Mouse (Mus musculus) stomach, embryonic 16.5 days (tissue): ENCODE data around the gene Sh3rf3. TPM values are rescaled to one million over a fixed set of nuclear protein-coding genes. Genes with fewer than 3 reads are reported as not detected.
A peak's percentile ranks its signal among the peaks of the same experiment; 100 is the strongest.

Experiments
- ATAC-seq: fragments of 200-750 bp; cut with Nextera tagmentation; 2 replicates; pipeline ENCODE4 v1.8.0; 2017; ENCODE audit warnings: moderate number of reproducible peaks, moderate TSS enrichment; ENCODE audit not compliant: insufficient read depth, low FRiP score
- H3K27ac ChIP-seq: fragments of 300-500 bp; sonication (generic); 2 replicates; pipeline ENCODE4 v1.5.1; 2014; ENCODE audit warnings: low read length
- H3K27me3 ChIP-seq: fragments of 300-500 bp; sonication (generic); 2 replicates; pipeline ENCODE4 v1.6.1; 2014; ENCODE audit warnings: low read length, control low read depth, mixed read lengths; ENCODE audit not compliant: control insufficient read depth, insufficient read depth
- H3K36me3 ChIP-seq: fragments of 300-500 bp; sonication (generic); 2 replicates; pipeline ENCODE4 v1.6.1; 2014; ENCODE audit warnings: low read length; ENCODE audit not compliant: control insufficient read depth, insufficient read depth
- H3K4me1 ChIP-seq: fragments of 300-500 bp; sonication (generic); 2 replicates; pipeline ENCODE4 v1.6.1; 2014; ENCODE audit warnings: low read length, control low read depth, mixed read lengths; ENCODE audit not compliant: control insufficient read depth, insufficient read depth
- H3K4me2 ChIP-seq: fragments of 300-500 bp; sonication (generic); 2 replicates; pipeline ENCODE4 v1.6.1; 2014; ENCODE audit warnings: low read depth, low read length, mixed read lengths
- H3K4me3 ChIP-seq: fragments of 300-500 bp; sonication (generic); replicated peaks from 2 replicates; pipeline ENCODE4 v1.5.1; 2014; ENCODE audit warnings: mild to moderate bottlenecking, low read length
- H3K9ac ChIP-seq: fragments of 300-500 bp; sonication (generic); 2 replicates; pipeline ENCODE4 v1.6.1; 2014; ENCODE audit warnings: low read length
- H3K9me3 ChIP-seq: fragments of 300-500 bp; sonication (generic); replicated peaks from 2 replicates; pipeline ENCODE4 v1.6.1; 2016; ENCODE audit warnings: low read length, control low read depth; ENCODE audit not compliant: control insufficient read depth
- WGBS: fragments of 180-500 bp; shearing (Covaris S2); extraction: QIAGEN DNeasy Blood & Tissue Kit; methylation state at CpG from one replicate; pipeline ENCODE4 v1.1.7; 2014; 5-methylcytosine and 5-hydroxymethylcytosine counted together
- microRNA-seq: library from miRNA; unstranded; fragments of <30 nt; microRNA quantifications from one replicate; pipeline ENCODE4, GENCODE M21; 2016
- polyA plus RNA-seq: library from polyadenylated mRNA; unstranded; fragments of >200 nt; fragmentation: Nextera tagmentation; extraction: Ambion mirVana; gene quantifications from 2 replicates; pipeline ENCODE4 v1.2.1, GENCODE M21; 2015

The Sh3rf3 gene
- polyA plus RNA-seq, 1 experiment from 2014 or later, result 0.79 TPM

DNA sequence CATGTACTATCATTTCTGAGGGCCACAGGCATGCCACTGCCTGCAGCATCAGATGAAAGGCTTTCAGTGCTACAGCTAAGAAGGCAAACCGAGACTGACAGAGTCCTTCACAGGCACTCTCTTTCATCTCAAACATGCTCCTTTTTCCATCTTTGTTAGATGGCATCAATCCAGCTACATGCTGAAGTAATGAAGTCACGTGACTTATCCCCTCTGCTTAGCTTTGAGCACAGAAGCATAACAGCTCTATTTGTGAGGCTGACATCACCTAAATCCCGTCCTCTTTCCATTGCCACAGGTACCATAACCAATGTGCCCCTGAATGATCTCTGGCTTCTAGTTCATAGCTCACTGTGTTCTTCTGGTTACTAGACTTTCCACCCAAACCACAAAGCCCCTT, 357.9 kb downstream of the Sh3rf3 start:
- Histone ChIP-seq H3K9ac (no peak overlapping the region), H3K4me3 (no peak overlapping the region), H3K27me3 (no peaks in the 10 kb centered on the region), H3K36me3 (no peaks in the 10 kb centered on the region), H3K4me1 (no peaks in the 10 kb centered on the region), H3K4me2 (no peak overlapping the region), H3K9me3 (no peaks in the 10 kb centered on the region), H3K27ac (peak overlapping the region; percentile 69)
- no peak for ATAC-seq
- 67% methylated on average over 3 of the region's 3 CpGs for WGBS

DNA sequence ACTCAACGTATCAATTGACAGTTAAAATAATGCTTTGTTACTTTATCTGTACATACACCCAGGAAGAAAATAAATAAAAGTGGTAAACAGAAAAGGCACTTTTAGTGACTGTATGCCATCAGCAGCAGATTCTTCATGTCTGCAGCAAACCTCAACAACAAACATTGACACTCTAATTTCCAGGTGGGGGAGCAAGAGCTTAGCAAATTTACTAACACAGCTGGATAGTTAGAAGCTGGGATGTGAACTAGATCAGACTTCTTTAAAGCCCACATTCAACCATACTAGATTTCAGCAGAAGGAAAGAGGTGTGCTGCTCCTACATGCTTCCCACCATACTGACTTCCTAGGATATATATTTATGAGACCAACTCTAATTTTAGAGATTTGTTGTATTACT, 359.4 kb downstream of the Sh3rf3 start:
- no peak for ATAC-seq
- Histone ChIP-seq H3K9me3 (no peaks in the 10 kb centered on the region), H3K9ac (no peak overlapping the region), H3K27ac (no peak overlapping the region), H3K4me2 (no peak overlapping the region), H3K27me3 (no peaks in the 10 kb centered on the region), H3K36me3 (no peaks in the 10 kb centered on the region), H3K4me1 (no peaks in the 10 kb centered on the region), H3K4me3 (no peak overlapping the region)
- WGBS, result 75% methylated on average over 1 of the region's 1 CpGs

DNA sequence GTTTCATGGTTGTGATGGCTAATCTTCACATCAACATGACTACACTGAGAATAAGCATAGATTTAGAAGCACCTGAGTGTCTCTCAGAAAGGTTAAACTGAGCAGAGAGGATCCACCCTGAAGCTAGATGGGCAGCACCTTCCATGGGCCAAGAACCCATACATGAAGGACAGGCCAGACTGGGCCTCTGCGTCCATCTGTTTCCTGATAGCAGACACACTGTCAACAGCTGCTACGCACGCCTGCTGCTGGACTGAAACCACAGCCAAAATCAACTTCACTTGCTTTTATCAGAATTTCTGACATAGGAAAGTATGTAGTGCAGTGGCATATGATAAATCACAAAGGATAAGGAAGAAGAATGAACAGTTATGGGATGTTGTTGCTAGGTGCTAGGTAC, 366.5 kb downstream of the Sh3rf3 start:
- no peaks in the 10 kb centered on the region; the same call in 1 of the 2 replicates for H3K36me3 ChIP-seq
- ATAC-seq, result no peak
- no peaks in the 10 kb centered on the region for H3K27me3 ChIP-seq
- no peak overlapping the region for H3K27ac ChIP-seq
- H3K4me1 ChIP-seq, result no peaks in the 10 kb centered on the region
- WGBS, result 52% methylated on average over 3 of the region's 3 CpGs
- H3K9ac ChIP-seq, result no peak overlapping the region
- no peak overlapping the region for H3K4me3 ChIP-seq
- H3K4me2 ChIP-seq, result no peak overlapping the region
- no peaks in the 10 kb centered on the region for H3K9me3 ChIP-seq

DNA sequence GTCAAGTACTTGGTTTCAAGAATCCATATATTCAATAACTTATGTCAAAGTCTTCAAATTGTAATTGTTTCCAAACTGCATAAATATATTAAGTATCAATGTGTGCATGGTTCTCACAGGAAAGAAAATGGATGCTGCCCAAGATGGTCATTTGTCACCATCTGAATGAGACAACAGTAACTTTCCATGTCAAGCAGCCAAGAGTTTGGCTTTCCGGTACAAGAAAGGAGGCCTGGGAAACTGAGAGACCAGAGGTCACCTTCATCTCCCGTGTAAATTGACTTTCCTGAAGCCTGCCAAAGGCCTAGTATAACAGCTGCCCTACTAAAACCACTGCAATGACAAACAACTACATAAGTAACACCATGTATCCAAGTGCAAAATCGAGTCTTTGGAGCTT, 369.1 kb downstream of the Sh3rf3 start:
- ATAC-seq, result no peak
- H3K4me3 ChIP-seq, result no peak overlapping the region
- H3K9ac ChIP-seq, result no peak overlapping the region
- no peaks in the 10 kb centered on the region for H3K4me1 ChIP-seq
- no peaks in the 10 kb centered on the region for H3K27me3 ChIP-seq
- H3K27ac ChIP-seq, result no peak overlapping the region
- no peak overlapping the region for H3K4me2 ChIP-seq
- no peaks in the 10 kb centered on the region; the same call in 1 of the 2 replicates for H3K36me3 ChIP-seq
- WGBS, result 63% methylated on average over 3 of the region's 3 CpGs
- H3K9me3 ChIP-seq, result no peaks in the 10 kb centered on the region

Small RNAs within 50 kb of the gene (microRNA-seq; reads per million reads assigned to microRNA genes)
- gene Gm27672, result not detected

Other genes starting within 250 kb of the Sh3rf3 start
- 3.0 and 3.1 TPM in 2 replicates for gene Edar, start 137.7 kb upstream of the Sh3rf3 start, polyA plus RNA-seq
- not detected in 2 replicates for gene Gm17542, start 95.1 kb upstream of the Sh3rf3 start, polyA plus RNA-seq